Mouse (Mus musculus) frontal cortex, postnatal 36 days (tissue): ENCODE results near the gene Camk2g.
"Not testable (repeated sequence)": the region's sequence is repeated elsewhere in the genome, so short reads cannot be mapped to it uniquely, and the experiment has no call there.

ENCODE experiments used
- DNase-seq, 2 experiments: peaks; one replicate each; pipeline ENCODE4 v3.0.0; 2022; ENCODE audit warnings: low spot score in 2 of 2

The Camk2g gene

DNA sequence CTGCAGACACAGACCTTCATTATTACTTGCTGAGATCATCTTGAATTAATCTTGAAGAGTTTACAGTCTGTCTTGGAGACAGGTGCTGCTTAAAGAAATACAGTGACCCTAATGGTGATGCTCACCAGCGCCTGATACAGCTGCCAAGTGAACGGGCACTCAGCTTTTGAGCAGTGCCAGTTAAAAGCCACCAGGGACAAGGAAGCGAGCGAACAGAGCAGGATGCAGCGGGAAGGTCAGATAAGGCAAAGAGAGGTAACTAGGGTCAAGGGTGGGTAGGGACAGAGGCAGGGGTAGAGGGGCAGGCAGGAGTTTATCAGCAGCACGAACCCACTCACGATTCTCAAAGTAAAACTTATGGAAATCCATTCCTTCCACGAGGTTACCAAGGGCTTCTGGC, 55.4 kb downstream of the Camk2g start:
- no peak for DNase-seq

GRCm38 (mm10) chr14:20737306-20737705, 56.6 kb downstream of the Camk2g start:
- no peak for DNase-seq

- DNase-seq, result no peak
These were observed 57.9 kb downstream of the Camk2g start for GRCm38 (mm10) chr14:20735892-20736390.

DNA sequence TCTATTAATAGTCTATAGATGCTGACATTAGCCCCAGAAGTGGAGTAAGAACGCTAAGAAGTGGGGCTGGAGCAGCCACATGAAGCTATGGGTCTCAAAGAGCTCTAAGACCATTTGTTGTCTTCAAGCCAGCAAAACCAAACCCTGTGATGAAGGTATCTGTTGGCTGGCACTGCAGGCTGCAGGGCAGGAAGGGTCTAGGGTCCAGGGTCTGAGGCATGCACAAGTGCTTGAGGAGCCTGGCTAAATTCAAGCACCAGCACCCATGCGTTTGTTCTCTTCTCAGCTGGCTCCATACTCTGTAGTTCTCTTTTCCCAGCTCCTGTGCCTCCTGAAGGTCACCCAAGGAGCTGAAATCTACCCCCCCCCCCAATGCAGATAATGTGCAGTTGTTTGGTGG, 58.8 kb downstream of the Camk2g start:
- DNase-seq, result no peak

- DNase-seq, result peak; percentile 83 to 87
These were observed 59.7 kb downstream of the Camk2g start, which contains the start of gene Ndst2 for GRCm38 (mm10) chr14:20733952-20734774. Ndst2 (minus strand) TSS chr14:20734562.

- no peak for DNase-seq
These were observed 60.6 kb downstream of the Camk2g start for GRCm38 (mm10) chr14:20733041-20733951.

DNA sequence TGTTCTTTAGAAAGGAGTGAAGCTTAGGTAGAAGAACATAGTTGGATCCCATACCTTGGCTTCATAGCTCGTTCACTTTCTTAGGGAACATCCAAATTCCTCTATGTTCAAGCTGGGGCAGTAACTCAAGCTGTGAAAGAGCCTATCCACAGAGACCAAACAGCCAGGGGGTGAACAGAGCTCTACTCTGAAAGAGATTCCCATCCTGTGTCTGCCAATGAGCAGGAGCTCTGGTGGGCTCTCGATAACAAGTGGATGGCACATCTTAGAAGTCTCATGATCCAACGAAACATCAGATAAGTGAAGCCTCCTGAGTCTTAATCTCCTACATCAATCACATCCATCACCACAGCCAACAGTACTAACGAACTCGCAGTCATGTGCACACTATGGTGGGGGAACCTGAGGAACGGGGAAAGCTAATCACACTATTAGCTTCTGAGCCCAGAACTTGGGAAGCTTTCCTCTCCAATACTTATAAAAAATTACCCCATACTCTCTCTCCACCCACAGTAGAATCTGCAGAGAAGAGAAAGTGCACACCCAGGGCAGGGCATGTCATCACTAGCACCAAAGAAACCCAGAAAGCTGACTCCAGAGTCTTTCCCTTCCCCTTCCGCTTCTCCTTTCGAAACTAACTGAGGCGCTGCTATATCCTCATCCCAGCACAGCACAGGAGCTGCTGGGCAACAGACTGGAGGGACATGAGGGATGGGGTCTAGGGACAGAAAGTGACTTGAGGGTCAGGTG, 62.9 kb downstream of the Camk2g start:
- no peak for DNase-seq

- DNase-seq, result no peak
These were observed 64.0 kb downstream of the Camk2g start for GRCm38 (mm10) chr14:20729871-20730270.

GRCm38 (mm10) chr14:20725660-20726339, 68.1 kb downstream of the Camk2g start:
- no peak for DNase-seq

DNA sequence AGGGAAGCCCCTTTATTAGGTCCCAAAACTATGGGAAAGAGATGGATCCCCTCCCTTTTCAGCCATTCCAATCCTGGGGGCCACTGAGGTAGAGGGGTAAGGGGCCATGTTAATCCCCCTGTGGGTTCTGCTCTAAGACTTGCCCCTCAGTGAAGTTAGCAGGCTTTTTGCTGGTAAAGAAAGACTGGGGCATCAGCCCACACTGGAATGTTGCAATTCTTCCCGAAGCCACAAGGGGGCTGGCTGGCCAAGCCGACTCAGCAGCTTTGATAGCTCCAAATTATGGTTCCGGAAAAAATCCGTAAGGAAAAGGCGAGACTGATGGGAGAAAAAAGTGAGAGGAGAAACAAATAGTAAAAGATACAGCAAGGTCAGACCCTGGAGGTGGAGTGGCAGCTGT, 69.8 kb downstream of the Camk2g start:
- DNase-seq, result peak; percentile 61 to 75

- no peak for DNase-seq
These were observed 70.9 kb downstream of the Camk2g start for GRCm38 (mm10) chr14:20723006-20723405.

GRCm38 (mm10) chr14:20721371-20721770, 72.5 kb downstream of the Camk2g start:
- DNase-seq, result no peak

DNA sequence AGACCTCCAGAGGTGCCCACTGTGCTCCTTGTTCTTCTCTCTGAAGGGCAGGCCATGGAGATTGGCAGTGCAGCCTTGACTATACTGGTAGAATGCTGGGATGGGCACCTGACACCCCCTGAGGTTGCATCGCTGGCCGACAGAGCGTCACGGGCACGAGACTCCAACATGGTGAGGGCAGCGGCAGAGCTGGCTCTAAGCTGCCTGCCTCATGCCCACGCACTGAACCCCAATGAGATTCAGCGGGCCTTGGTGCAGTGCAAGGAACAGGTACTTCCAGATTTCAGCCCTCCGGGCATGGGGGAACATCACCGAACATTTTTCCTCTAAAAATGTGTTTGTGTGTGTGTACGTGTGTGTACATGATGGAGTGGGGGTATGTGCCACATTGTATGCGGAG, 74.1 kb downstream of the Camk2g start:
- DNase-seq, result no peak

DNA sequence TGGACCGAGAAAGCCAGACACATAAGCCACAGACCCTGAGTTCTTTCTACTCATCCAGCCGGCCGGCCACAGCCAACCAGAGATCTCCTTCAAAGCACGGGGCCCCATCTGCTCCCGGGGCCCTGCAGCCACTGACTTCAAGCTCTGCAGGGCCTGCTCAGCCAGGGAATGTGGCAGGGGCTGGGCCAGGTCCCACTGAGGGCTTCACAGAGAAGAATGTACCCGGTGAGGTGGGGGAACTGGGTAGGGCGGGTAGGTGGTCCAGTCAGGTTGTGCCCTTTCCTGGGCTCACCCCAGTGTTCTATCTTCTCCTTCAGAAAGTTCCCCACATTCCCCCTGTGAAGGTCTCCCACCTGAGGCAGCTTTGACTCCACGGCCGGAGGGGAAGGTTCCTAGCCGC, 75.4 kb downstream of the Camk2g start:
- no peak for DNase-seq

DNA sequence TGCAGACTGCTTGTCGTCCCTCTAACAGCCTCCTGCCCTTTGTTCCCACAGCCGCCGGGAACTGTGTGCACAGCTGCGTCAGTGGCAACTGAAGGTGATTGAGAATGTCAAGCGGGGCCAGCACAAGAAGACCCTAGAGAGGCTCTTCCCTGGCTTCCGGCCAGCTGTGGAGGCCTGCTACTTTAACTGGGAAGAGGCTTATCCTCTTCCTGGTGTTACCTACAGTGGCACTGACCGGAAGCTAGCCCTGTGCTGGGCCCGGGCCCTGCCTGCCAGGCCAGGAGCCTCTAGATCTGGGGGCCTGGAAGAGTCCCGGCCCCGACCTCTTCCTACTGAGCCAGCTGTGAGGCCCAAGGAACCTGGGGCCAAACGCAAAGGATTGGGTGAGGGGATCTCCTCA, 80.1 kb downstream of the Camk2g start:
- no peak for DNase-seq

DNA sequence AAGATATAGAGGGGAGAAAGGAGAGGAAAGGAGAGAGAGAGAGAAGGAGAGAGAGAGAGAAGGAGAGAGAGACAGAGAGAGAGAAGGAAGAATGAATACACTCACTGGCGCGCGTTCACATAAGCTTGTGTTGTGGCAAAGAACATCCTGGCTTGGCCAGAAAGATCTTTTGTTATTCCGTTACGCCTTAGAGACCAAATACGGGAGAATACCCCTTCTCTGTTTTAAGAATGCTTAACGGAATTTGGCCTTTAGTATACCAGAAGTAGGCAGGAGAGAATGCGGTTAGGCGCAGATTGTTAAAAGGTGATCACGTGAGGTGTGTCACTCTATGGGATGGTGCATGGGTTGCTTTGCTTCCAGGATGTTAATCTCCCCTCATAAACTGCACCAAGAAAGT, 85.6 kb downstream of the Camk2g start:
- DNase-seq, result no peak

DNA sequence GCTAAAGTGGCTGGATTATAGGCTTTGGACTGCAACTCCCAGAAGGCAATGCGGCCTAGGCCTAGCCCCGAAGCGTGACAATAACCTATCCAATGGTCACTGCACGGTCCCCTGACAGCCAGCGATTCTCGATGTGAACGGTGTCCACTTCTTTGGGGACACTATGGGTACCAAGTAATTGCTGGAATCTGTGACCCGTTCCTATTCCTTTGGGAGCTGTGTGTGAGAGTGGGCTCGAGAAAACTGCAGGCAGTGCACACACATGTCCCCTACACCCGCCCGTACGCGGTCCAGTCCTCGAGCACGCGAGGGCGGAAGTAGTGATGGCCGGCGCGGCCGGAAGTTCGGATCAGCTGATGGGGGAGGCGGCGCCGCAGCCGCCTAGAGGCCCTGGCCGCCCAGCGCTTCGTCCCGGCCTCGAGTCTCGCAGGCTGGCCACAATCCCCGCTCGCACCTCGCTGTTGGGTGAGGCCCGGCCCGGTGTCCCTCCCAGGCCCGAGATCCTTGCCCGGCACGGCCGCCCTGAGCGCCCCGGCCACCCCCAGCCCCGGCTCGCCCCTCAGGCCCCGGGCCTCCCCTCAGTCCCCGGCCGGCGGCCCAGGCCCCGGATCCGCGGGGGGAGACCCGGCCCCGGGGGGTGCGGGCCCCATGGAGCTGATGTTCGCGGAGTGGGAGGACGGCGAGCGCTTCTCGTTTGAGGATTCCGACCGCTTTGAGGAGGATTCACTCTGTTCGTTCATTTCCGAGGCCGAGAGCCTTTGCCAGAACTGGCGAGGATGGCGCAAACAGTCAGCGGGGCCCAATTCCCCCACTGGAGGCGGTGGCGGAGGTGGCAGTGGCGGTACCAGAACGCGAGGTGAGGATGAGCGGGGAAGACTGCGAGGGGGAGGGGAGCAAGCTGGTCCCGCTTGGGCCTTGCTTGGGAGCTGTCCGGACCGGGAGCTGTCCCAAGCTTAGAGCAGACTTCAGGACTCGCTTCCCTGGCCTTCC, 86.4 kb downstream of the Camk2g start, which contains the start of gene Zswim8:
TSS of gene Zswim8 (plus strand) at position 352 of the 990 bp plus-strand sequence.
- DNase-seq, result peak; percentile 93 to 94

DNA sequence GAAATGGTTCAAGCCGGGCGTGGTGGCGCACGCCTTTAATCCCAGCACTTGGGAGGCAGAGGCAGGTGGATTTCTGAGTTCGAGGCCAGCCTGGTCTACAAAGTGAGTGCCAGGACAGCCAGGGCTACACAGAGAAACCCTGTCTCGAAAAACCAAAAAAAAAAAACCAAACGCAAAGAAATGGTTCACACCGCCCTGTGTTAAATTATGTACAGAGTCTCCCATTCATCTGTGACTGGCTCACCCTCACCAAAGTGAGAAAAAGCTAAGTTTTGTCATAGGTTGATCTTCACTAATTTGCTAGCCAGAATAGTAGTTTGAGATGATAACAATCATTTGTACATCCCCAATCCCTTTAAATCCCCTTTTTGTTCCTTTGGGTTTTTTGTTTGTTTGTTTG, 90.4 kb downstream of the Camk2g start:
- not testable (repeated sequence) for DNase-seq

DNA sequence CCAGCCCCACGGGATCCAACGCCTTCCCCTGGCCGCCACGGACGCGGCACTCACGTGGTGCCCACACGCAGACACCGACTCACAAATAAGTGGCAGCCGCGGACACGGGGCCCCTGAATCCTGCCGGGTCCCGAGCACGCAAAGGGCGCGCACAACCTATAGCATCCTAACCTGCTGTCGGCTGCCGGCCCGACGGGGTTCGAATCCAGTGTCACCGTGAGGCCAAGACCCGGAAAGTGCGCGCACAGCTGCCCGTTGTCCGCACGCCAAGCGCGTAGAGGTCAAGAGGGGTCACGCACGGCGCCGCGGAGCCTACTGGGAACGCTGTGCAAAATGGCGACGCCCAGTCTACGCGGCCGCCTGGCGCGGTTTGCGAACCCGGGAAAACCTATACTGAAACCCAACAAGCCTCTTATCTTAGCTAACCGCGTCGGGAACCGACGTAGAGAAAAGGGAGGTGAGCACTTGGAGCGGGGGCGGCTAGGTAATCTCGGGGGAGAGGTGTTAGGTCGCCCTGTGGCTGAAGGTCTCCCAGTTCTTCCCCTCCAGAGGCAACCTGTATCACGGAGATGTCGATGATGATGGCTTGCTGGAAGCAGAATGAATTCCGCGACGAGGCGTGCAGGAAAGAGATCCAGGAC, 91.0 kb downstream of the Camk2g start, which contains the start of gene Chchd1:
TSS of gene Chchd1 (plus strand) at position 266 of the 641 bp plus-strand sequence.
- peak; percentile 92 to 94 for DNase-seq
